Mouse (Mus musculus) erythroblast, embryonic 14.5 days (primary cell): ENCODE results near the gene Nhej1.

ENCODE experiments used
- GATA1 ChIP-seq: IDR thresholded peaks from 2 replicates; pipeline ENCODE4 v1.6.1; 2012; ENCODE audit warnings: low read length, inconsistent platforms, mixed read lengths
- TAL1 ChIP-seq: IDR thresholded peaks from 3 replicates; pipeline ENCODE4 v1.6.1; 2012; ENCODE audit warnings: low read length, inconsistent platforms, mixed read lengths

DNA sequence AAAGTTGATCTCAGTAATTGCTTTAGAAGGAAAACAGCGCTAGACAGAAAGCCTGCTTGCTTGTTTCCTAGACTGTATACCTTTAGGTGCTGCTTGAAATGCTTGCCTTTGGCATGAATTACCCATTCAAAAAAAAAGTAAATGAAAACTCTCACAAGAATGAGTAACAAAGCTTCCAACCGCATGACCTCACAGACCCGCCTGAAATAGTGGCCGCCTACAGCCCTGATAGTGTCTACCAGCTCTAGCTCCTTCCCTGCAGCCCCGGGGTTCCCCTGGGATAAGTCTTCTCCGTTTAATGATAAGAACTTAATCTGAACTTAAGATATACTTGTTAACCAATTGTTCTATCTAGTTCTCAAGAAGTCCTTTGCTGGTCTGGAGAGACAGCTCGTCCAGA, 73.6 kb downstream of the Nhej1 start:
- TF ChIP-seq TAL1 (no peak), GATA1 (no peak)
